Mouse (Mus musculus) ES-E14 (cell line): ENCODE data around the gene Rpl18a. TPM values are rescaled to one million over a fixed set of nuclear protein-coding genes. Genes with fewer than 3 reads are reported as not detected.

ENCODE experiments used
- DNase-seq: peaks from one replicate; pipeline ENCODE4 v3.0.0-alpha.2; 2013; ENCODE audit warnings: low read depth, low spot score
- H3K27ac ChIP-seq: 2 replicates; pipeline ENCODE4 v1.5.1; 2012; ENCODE audit warnings: low read depth, mild to moderate bottlenecking, low read length, moderate library complexity, mixed read lengths; ENCODE audit not compliant: poor library complexity, insufficient read depth, severe bottlenecking
- H3K36me3 ChIP-seq: 2 replicates; pipeline ENCODE4 v1.6.1; 2012; ENCODE audit warnings: mild to moderate bottlenecking, low read length, moderate library complexity, mixed read lengths; ENCODE audit not compliant: control insufficient read depth, poor library complexity, insufficient read depth, severe bottlenecking
- H3K4me1 ChIP-seq, 2 experiments: fragments of 150-350 bp in 1 of 2; sonication (generic) in 1 of 2; 2 replicates each; pipeline ENCODE4 v1.6.1; 2012; ENCODE audit warnings: low read length in 2 of 2, mild to moderate bottlenecking in 1 of 2, mixed read lengths in 1 of 2; ENCODE audit not compliant: control insufficient read depth in 2 of 2, insufficient read depth in 2 of 2, poor library complexity in 1 of 2
- H3K4me3 ChIP-seq, 2 experiments: fragments of 150-350 bp in 1 of 2; sonication (generic) in 1 of 2; 2 replicates each; pipeline ENCODE4 v1.5.1; 2012; ENCODE audit warnings: low read length in 2 of 2, low read depth in 1 of 2, mild to moderate bottlenecking in 1 of 2, mixed read lengths in 1 of 2; ENCODE audit not compliant: insufficient read depth in 1 of 2, poor library complexity in 1 of 2, severe bottlenecking in 1 of 2
- H3K9ac ChIP-seq: 2 replicates; pipeline ENCODE4 v1.6.1; 2012; ENCODE audit warnings: low read depth, mild to moderate bottlenecking, low read length, mixed read lengths; ENCODE audit not compliant: poor library complexity, insufficient read depth, severe bottlenecking
- H3K9me3 ChIP-seq: fragments of 150-350 bp; sonication (generic); 2 replicates; pipeline ENCODE4 v1.6.1; 2012; ENCODE audit warnings: low read depth, mild to moderate bottlenecking, low read length; ENCODE audit not compliant: control insufficient read depth, insufficient read depth
- CHD2 ChIP-seq: IDR thresholded peaks from 2 replicates; pipeline ENCODE4 v1.6.1; 2014; ENCODE audit warnings: mild to moderate bottlenecking, low read depth, low read length, inconsistent platforms
- HCFC1 ChIP-seq: IDR thresholded peaks from 2 replicates; pipeline ENCODE4 v1.6.1; 2012; ENCODE audit warnings: low read length, inconsistent platforms, borderline replicate concordance; ENCODE audit not compliant: insufficient read depth
- MAFK ChIP-seq: IDR thresholded peaks from 2 replicates; pipeline ENCODE4 v1.6.1; 2014; ENCODE audit warnings: mild to moderate bottlenecking, low read depth, low read length, inconsistent platforms; ENCODE audit not compliant: insufficient read depth
- ZC3H11A ChIP-seq: IDR thresholded peaks from 2 replicates; pipeline ENCODE4 v1.6.1; 2012; ENCODE audit warnings: low read depth, mild to moderate bottlenecking, inconsistent platforms, low read length, borderline replicate concordance
- ZNF384 ChIP-seq: IDR thresholded peaks from 2 replicates; pipeline ENCODE4 v1.6.1; 2012; ENCODE audit warnings: low read depth, low read length, inconsistent platforms
- in situ Hi-C, 2 experiments: fragments of 600-800 bp; cut with MboI; formaldehyde crosslinking; loops; one replicate each; pipeline ENCODE4 v1.15.1; 2025; ENCODE audit warnings: low sequenced_read_pairs in 2 of 2, inconsistent platforms in 1 of 2; ENCODE audit not compliant: unreplicated experiment in 2 of 2
- total RNA-seq: library from RNA; depleted of rRNA; stranded (reverse); fragments of 300-350 nt; gene quantifications from 2 replicates; pipeline ENCODE4 v1.2.3, GENCODE M21; 2012

The Rpl18a gene
- total RNA-seq, 1 experiment = 2,806 TPM

- H3K36me3 ChIP-seq = no peaks in the 10 kb centered on the region
- no peaks in the 10 kb centered on the region for H3K9me3 ChIP-seq
- in situ Hi-C loops = no loop called here
- H3K27ac ChIP-seq = no peak overlapping the region
- no peak overlapping the region for H3K4me3 ChIP-seq
- H3K4me1 ChIP-seq = no peaks in the 10 kb centered on the region
- no peak overlapping the region for H3K9ac ChIP-seq
- no peak for TF ChIP-seq CHD2
- TF ChIP-seq HCFC1 = no peak
- no peak for TF ChIP-seq ZC3H11A
- no peak for TF ChIP-seq MAFK
- TF ChIP-seq ZNF384 = no peak
- DNase-seq = no peak
Measured at GRCm38 (mm10) chr8:70933036-70933435, 35.8 kb upstream of the Rpl18a start.

GRCm38 (mm10) chr8:70931731-70932130 lies 34.5 kb upstream of the Rpl18a start:
- Histone ChIP-seq H3K36me3 (no peaks in the 10 kb centered on the region), H3K4me3 (peak overlapping the region in 1 of 2 experiments; percentile 33; a peak in 1 of 4 replicates), H3K4me1 (no peaks in the 10 kb centered on the region), H3K27ac (no peak overlapping the region), H3K9me3 (no peaks in the 10 kb centered on the region), H3K9ac (no peak overlapping the region)
- in situ Hi-C loops = no loop called here
- no peak for DNase-seq
- TF ChIP-seq HCFC1 = no peak
- TF ChIP-seq ZNF384 = no peak
- no peak for TF ChIP-seq ZC3H11A
- no peak for TF ChIP-seq MAFK
- no peak for TF ChIP-seq CHD2

GRCm38 (mm10) chr8:70928778-70929322 lies 31.6 kb upstream of the Rpl18a start:
- in situ Hi-C loops = no loop called here
- no peak overlapping the region for H3K9ac ChIP-seq
- H3K4me1 ChIP-seq = no peaks in the 10 kb centered on the region
- H3K4me3 ChIP-seq = no peak overlapping the region
- no peak for TF ChIP-seq HCFC1
- 0 out of 2 replicates have a peak, but pooled peaks have one; percentile 17 for TF ChIP-seq MAFK
- no peak overlapping the region for H3K27ac ChIP-seq
- H3K36me3 ChIP-seq = no peaks in the 10 kb centered on the region
- DNase-seq = no peak
- H3K9me3 ChIP-seq = no peaks in the 10 kb centered on the region

GRCm38 (mm10) chr8:70928096-70928495 lies 30.9 kb upstream of the Rpl18a start:
- in situ Hi-C loops = no loop called here
- Histone ChIP-seq H3K4me1 (no peaks in the 10 kb centered on the region), H3K9me3 (no peaks in the 10 kb centered on the region), H3K27ac (no peak overlapping the region), H3K4me3 (no peak overlapping the region), H3K36me3 (no peaks in the 10 kb centered on the region), H3K9ac (no peak overlapping the region)
- no peak for DNase-seq
- no peak for TF ChIP-seq HCFC1
- no peak for TF ChIP-seq MAFK

- in situ Hi-C loops = no loop called here
- TF ChIP-seq CHD2 (no peak), MAFK (no peak), HCFC1 (no peak), ZNF384 (no peak), ZC3H11A (no peak)
- H3K4me1 ChIP-seq = no peaks in the 10 kb centered on the region
- H3K9ac ChIP-seq = no peak overlapping the region
- H3K9me3 ChIP-seq = no peaks in the 10 kb centered on the region
- no peak overlapping the region for H3K27ac ChIP-seq
- no peaks in the 10 kb centered on the region for H3K36me3 ChIP-seq
- no peak for DNase-seq
- H3K4me3 ChIP-seq = no peak overlapping the region
Measured at GRCm38 (mm10) chr8:70926396-70926795, 29.2 kb upstream of the Rpl18a start.
